Mouse (Mus musculus): Measurements from ENCODE around the gene Wdr62.

DNA sequence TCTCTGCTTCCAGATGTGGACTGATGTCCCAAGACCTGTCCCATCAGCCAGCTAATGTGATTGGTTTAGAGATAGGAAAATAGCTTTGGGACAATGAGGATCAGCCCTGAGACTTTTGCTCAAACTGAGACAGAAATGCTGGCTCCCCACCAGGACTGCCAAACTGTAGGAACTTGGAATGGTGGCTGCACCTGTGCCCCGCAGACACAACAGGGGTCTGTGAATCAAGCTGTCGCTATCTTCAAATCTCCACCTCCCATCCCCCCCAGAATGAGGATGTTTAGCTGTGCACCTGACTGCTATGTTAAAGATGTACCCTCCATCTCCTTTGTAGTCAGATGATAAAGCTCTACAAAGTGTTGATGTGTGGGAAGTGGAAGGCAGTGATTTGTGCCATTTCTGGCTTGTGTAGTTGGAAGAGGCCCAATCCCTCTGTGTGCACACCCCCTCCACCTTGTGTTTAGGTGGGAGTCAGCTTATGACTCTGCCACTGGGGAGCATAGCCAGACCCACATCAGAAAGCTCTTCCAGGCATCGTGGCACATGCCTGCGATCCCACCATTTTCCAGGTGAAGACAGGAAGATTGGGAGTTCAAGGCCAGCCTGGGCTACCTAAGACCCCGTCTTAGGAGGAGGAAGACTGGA is 44.2 kb upstream of the Wdr62 start:
- no peak for TF ChIP-seq CTCF (IDR thresholded peaks at IDR 0.05)
- no peak for TF ChIP-seq EP300 (IDR thresholded peaks at IDR 0.05; ENCODE audit: insufficient read depth, low read depth, low read length)
- no peak for TF ChIP-seq POLR2A (IDR thresholded peaks at IDR 0.05; ENCODE audit: insufficient read depth, low read depth, low read length)
